Mouse (Mus musculus): ENCODE measurements around the gene Vgll4. TPM values are rescaled to one million over a fixed set of nuclear protein-coding genes. Genes with fewer than 3 reads are reported as not detected.

The Vgll4 gene
- polyA plus RNA-seq, 1 experiment from 2014 or later = 75.1 TPM

DNA sequence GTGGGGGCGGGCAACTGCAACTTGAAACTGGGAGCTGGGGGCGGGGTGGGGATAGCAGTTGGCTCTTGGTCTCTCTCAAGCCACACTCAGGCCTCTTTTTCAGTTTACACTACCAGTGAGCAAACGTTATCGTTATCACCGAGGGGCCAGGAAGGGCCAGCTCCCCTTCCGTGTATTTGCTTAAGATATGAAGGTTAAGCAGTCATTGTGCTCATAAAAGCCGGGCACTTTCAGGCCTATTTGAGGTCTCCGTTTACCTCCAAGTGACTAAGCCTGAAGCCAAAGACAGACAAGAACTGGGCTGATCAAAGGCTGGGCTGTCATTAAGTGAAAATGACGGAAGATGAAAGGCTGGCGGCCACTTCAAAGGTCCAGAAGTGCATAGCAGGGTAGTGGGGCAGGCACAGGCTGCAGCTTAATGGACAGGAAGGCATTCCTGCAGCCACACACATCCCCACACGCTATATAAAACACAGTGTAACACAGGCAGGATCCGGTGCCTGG lies 68.4 kb downstream of the Vgll4 start:
- peak; percentile 86 for ATAC-seq (ENCODE audit: insufficient read depth, low FRiP score)
- WGBS = 5% methylated on average over 12 of the region's 12 CpGs
- Histone ChIP-seq H3K27me3 (ENCODE audit: control insufficient read depth, insufficient read depth, low read length) (no peaks in the 10 kb centered on the region), H3K27ac (ENCODE audit: low read length) (peak overlapping the region; percentile 75), H3K36me3 (ENCODE audit: control insufficient read depth, insufficient read depth, low read length) (no peaks in the 10 kb centered on the region), H3K4me2 (ENCODE audit: low read depth, low read length) (peak overlapping the region; percentile 30; the same call in 1 of the 2 replicates), H3K9ac (ENCODE audit: low read length) (peak overlapping the region; percentile 55), H3K4me1 (ENCODE audit: control insufficient read depth, insufficient read depth, low read length) (peaks cover 41% of the 10 kb centered on the region), H3K4me3 (replicated peaks; ENCODE audit: low read length) (no peak overlapping the region), H3K9me3 (replicated peaks; ENCODE audit: control insufficient read depth, low read length) (no peaks in the 10 kb centered on the region)

GRCm38 (mm10) chr6:114900194-114900593 lies 69.6 kb downstream of the Vgll4 start:
- H3K4me1 ChIP-seq (ENCODE audit: control insufficient read depth, insufficient read depth, low read length) = peaks cover 41% of the 10 kb centered on the region
- 0 out of 2 replicates have a peak overlapping the region, but pooled peaks have one; percentile 12 for H3K9ac ChIP-seq (ENCODE audit: low read length)
- no peaks in the 10 kb centered on the region for H3K9me3 ChIP-seq (replicated peaks; ENCODE audit: control insufficient read depth, low read length)
- H3K4me3 ChIP-seq (replicated peaks; ENCODE audit: low read length) = no peak overlapping the region
- no peak for ATAC-seq (ENCODE audit: insufficient read depth, low FRiP score)
- 51% methylated on average over 10 of the region's 10 CpGs for WGBS
- peak overlapping the region; percentile 20; the same call in 1 of the 2 replicates for H3K4me2 ChIP-seq (ENCODE audit: low read depth, low read length)
- peak overlapping the region; percentile 47 for H3K27ac ChIP-seq (ENCODE audit: low read length)
- no peaks in the 10 kb centered on the region for H3K27me3 ChIP-seq (ENCODE audit: control insufficient read depth, insufficient read depth, low read length)
- H3K36me3 ChIP-seq (ENCODE audit: control insufficient read depth, insufficient read depth, low read length) = no peaks in the 10 kb centered on the region

GRCm38 (mm10) chr6:114899652-114900051 lies 70.1 kb downstream of the Vgll4 start:
- Histone ChIP-seq H3K4me1 (ENCODE audit: control insufficient read depth, insufficient read depth, low read length) (peaks cover 43% of the 10 kb centered on the region), H3K9ac (ENCODE audit: low read length) (no peak overlapping the region), H3K4me2 (ENCODE audit: low read depth, low read length) (peak overlapping the region; percentile 20; the same call in 1 of the 2 replicates), H3K27me3 (ENCODE audit: control insufficient read depth, insufficient read depth, low read length) (no peaks in the 10 kb centered on the region), H3K4me3 (replicated peaks; ENCODE audit: low read length) (no peak overlapping the region), H3K27ac (ENCODE audit: low read length) (peak overlapping the region; percentile 47), H3K9me3 (replicated peaks; ENCODE audit: control insufficient read depth, low read length) (no peaks in the 10 kb centered on the region), H3K36me3 (ENCODE audit: control insufficient read depth, insufficient read depth, low read length) (no peaks in the 10 kb centered on the region)
- ATAC-seq (ENCODE audit: insufficient read depth, low FRiP score) = no peak
- WGBS = 28% methylated on average over 7 of the region's 7 CpGs

GRCm38 (mm10) chr6:114898949-114899348 lies 70.8 kb downstream of the Vgll4 start:
- H3K9me3 ChIP-seq (replicated peaks; ENCODE audit: control insufficient read depth, low read length) = no peaks in the 10 kb centered on the region
- ATAC-seq (ENCODE audit: insufficient read depth, low FRiP score) = no peak
- H3K4me1 ChIP-seq (ENCODE audit: control insufficient read depth, insufficient read depth, low read length) = peaks cover 47% of the 10 kb centered on the region
- WGBS = 93% methylated on average over 4 of the region's 4 CpGs
- H3K4me3 ChIP-seq (replicated peaks; ENCODE audit: low read length) = no peak overlapping the region
- H3K27ac ChIP-seq (ENCODE audit: low read length) = no peak overlapping the region
- no peaks in the 10 kb centered on the region for H3K27me3 ChIP-seq (ENCODE audit: control insufficient read depth, insufficient read depth, low read length)
- H3K4me2 ChIP-seq (ENCODE audit: low read depth, low read length) = no peak overlapping the region
- H3K9ac ChIP-seq (ENCODE audit: low read length) = no peak overlapping the region
- no peaks in the 10 kb centered on the region for H3K36me3 ChIP-seq (ENCODE audit: control insufficient read depth, insufficient read depth, low read length)

GRCm38 (mm10) chr6:114896281-114896680 lies 73.5 kb downstream of the Vgll4 start:
- WGBS = 70% methylated on average over 2 of the region's 2 CpGs
- Histone ChIP-seq H3K9me3 (replicated peaks; ENCODE audit: control insufficient read depth, low read length) (no peaks in the 10 kb centered on the region), H3K27ac (ENCODE audit: low read length) (no peak overlapping the region), H3K27me3 (ENCODE audit: control insufficient read depth, insufficient read depth, low read length) (no peaks in the 10 kb centered on the region), H3K4me2 (ENCODE audit: low read depth, low read length) (no peak overlapping the region), H3K9ac (ENCODE audit: low read length) (no peak overlapping the region), H3K4me3 (replicated peaks; ENCODE audit: low read length) (no peak overlapping the region), H3K4me1 (ENCODE audit: control insufficient read depth, insufficient read depth, low read length) (peaks cover 53% of the 10 kb centered on the region), H3K36me3 (ENCODE audit: control insufficient read depth, insufficient read depth, low read length) (no peaks in the 10 kb centered on the region)
- ATAC-seq (ENCODE audit: insufficient read depth, low FRiP score) = no peak

GRCm38 (mm10) chr6:114895191-114895590 lies 74.6 kb downstream of the Vgll4 start:
- no peak overlapping the region for H3K4me2 ChIP-seq (ENCODE audit: low read depth, low read length)
- no peaks in the 10 kb centered on the region for H3K9me3 ChIP-seq (replicated peaks; ENCODE audit: control insufficient read depth, low read length)
- WGBS = 90% methylated on average over 7 of the region's 7 CpGs
- H3K27ac ChIP-seq (ENCODE audit: low read length) = no peak overlapping the region
- ATAC-seq (ENCODE audit: insufficient read depth, low FRiP score) = no peak
- peaks cover 54% of the 10 kb centered on the region for H3K4me1 ChIP-seq (ENCODE audit: control insufficient read depth, insufficient read depth, low read length)
- no peak overlapping the region for H3K9ac ChIP-seq (ENCODE audit: low read length)
- H3K4me3 ChIP-seq (replicated peaks; ENCODE audit: low read length) = no peak overlapping the region
- no peaks in the 10 kb centered on the region for H3K27me3 ChIP-seq (ENCODE audit: control insufficient read depth, insufficient read depth, low read length)
- H3K36me3 ChIP-seq (ENCODE audit: control insufficient read depth, insufficient read depth, low read length) = no peaks in the 10 kb centered on the region

DNA sequence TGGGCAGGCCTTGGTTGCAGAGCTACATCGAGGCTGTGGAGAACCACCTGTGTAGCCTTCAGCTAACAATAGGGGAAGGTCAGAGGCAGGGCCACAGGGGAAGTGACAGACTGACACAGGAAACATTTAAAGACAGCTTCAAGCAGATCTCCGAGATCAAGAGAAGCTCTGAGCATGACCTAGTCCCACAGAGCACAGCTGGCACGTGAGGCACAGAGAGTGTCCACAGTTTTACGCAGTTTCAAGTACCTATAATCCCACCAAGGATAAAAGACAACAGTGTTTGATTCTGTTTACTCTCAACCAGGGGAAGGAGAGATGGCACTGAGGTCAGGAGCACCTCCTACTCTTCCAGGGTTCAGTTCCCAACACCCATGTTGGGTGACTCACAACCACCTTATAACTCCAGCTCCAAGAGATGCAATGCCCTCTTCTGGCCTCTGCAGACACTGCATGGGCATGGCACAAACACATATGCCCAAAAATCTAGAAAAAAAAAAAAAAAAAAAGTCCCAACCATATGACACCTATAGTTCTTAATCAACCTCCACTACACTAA lies 75.2 kb downstream of the Vgll4 start:
- Histone ChIP-seq H3K4me2 (ENCODE audit: low read depth, low read length) (no peak overlapping the region), H3K4me1 (ENCODE audit: control insufficient read depth, insufficient read depth, low read length) (peaks cover 50% of the 10 kb centered on the region), H3K27ac (ENCODE audit: low read length) (peak overlapping the region; percentile 46; the same call in 1 of the 2 replicates), H3K36me3 (ENCODE audit: control insufficient read depth, insufficient read depth, low read length) (no peaks in the 10 kb centered on the region), H3K9me3 (replicated peaks; ENCODE audit: control insufficient read depth, low read length) (no peaks in the 10 kb centered on the region), H3K4me3 (replicated peaks; ENCODE audit: low read length) (no peak overlapping the region), H3K9ac (ENCODE audit: low read length) (no peak overlapping the region), H3K27me3 (ENCODE audit: control insufficient read depth, insufficient read depth, low read length) (no peaks in the 10 kb centered on the region)
- WGBS = 58% methylated on average over 4 of the region's 4 CpGs
- ATAC-seq (ENCODE audit: insufficient read depth, low FRiP score) = no peak

GRCm38 (mm10) chr6:114893427-114894209 lies 76.2 kb downstream of the Vgll4 start:
- ATAC-seq (ENCODE audit: insufficient read depth, low FRiP score) = 0 out of 2 replicates have a peak, but pooled peaks have one; percentile 26

GRCm38 (mm10) chr6:114892363-114892762 lies 77.4 kb downstream of the Vgll4 start:
- Histone ChIP-seq H3K4me3 (replicated peaks; ENCODE audit: low read length) (no peak overlapping the region), H3K4me2 (ENCODE audit: low read depth, low read length) (no peak overlapping the region), H3K36me3 (ENCODE audit: control insufficient read depth, insufficient read depth, low read length) (no peaks in the 10 kb centered on the region; the same call in 1 of the 2 replicates), H3K27me3 (ENCODE audit: control insufficient read depth, insufficient read depth, low read length) (no peaks in the 10 kb centered on the region), H3K9ac (ENCODE audit: low read length) (peak overlapping the region; percentile 7; the same call in 1 of the 2 replicates), H3K9me3 (replicated peaks; ENCODE audit: control insufficient read depth, low read length) (no peaks in the 10 kb centered on the region), H3K27ac (ENCODE audit: low read length) (peak overlapping the region; percentile 45; the same call in 1 of the 2 replicates), H3K4me1 (ENCODE audit: control insufficient read depth, insufficient read depth, low read length) (peaks cover 66% of the 10 kb centered on the region)
- ATAC-seq (ENCODE audit: insufficient read depth, low FRiP score) = no peak
- WGBS = 51% methylated on average over 6 of the region's 6 CpGs

More at GRCm38 (mm10) chr6:114893427-114894209, 76.2 kb downstream of the Vgll4 start:
- Histone ChIP-seq H3K27me3 (ENCODE audit: control insufficient read depth, insufficient read depth, low read length) (no peaks in the 10 kb centered on the region), H3K27ac (ENCODE audit: low read length) (peak overlapping the region; percentile 46), H3K4me3 (replicated peaks; ENCODE audit: low read length) (no peak overlapping the region), H3K4me1 (ENCODE audit: control insufficient read depth, insufficient read depth, low read length) (peaks cover 55% of the 10 kb centered on the region), H3K36me3 (ENCODE audit: control insufficient read depth, insufficient read depth, low read length) (no peaks in the 10 kb centered on the region; the same call in 1 of the 2 replicates), H3K9ac (ENCODE audit: low read length) (0 out of 2 replicates have a peak overlapping the region, but pooled peaks have one; percentile 9), H3K9me3 (replicated peaks; ENCODE audit: control insufficient read depth, low read length) (no peaks in the 10 kb centered on the region), H3K4me2 (ENCODE audit: low read depth, low read length) (0 out of 2 replicates have a peak overlapping the region, but pooled peaks have one; percentile 8)
- WGBS = 50% methylated on average over 20 of the region's 20 CpGs

Measured in stomach, embryonic 16.5 days (tissue).